Mouse (Mus musculus): ENCODE measurements at regions not wholly inside any gene's neighbourhood (a gene's known extent, or its start where the extent isn't known, plus 50 kb on each side); places are given as distances from the start of the nearest gene placed in this dataset.

DNA sequence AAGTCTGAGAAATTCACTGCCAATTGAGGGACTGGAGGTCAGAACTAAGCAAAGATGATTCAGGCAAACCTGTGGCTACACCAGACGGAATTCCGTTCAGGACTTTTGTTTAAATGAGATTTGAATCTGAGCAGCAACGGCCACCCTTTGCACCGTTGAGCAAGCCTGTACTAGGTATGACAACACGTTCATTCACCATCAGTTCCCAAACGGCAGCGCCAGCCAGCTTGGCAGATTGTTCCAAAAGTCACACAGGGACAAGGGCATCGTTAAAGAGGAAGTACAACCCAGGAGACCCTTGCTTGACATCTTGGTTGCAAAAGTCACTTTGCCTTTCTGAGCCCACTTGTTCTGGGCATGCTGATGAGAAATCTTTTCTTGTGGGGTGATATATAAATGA is 233.5 kb downstream of the Foxo1 start:
- Histone ChIP-seq H3K9me3 (ENCODE audit: control insufficient read depth, low read length) (no peaks in the 10 kb centered on the region), H3K4me3 (ENCODE audit: low read length) (no peak overlapping the region), H3K9ac (ENCODE audit: low read depth, low read length) (no peak overlapping the region), H3K4me2 (replicated peaks; ENCODE audit: low read depth, low read length) (no peak overlapping the region), H3K27ac (ENCODE audit: low read depth, low read length) (no peak overlapping the region), H3K4me1 (ENCODE audit: control insufficient read depth, insufficient read depth, low read length) (no peaks in the 10 kb centered on the region), H3K36me3 (ENCODE audit: control insufficient read depth, insufficient read depth, low read length) (no peaks in the 10 kb centered on the region), H3K27me3 (ENCODE audit: control insufficient read depth, insufficient read depth, low read length) (no peaks in the 10 kb centered on the region)
- 91% methylated on average over 8 of the region's 8 CpGs for WGBS
- no peak for ATAC-seq (ENCODE audit: low FRiP score, low TSS enrichment)

DNA sequence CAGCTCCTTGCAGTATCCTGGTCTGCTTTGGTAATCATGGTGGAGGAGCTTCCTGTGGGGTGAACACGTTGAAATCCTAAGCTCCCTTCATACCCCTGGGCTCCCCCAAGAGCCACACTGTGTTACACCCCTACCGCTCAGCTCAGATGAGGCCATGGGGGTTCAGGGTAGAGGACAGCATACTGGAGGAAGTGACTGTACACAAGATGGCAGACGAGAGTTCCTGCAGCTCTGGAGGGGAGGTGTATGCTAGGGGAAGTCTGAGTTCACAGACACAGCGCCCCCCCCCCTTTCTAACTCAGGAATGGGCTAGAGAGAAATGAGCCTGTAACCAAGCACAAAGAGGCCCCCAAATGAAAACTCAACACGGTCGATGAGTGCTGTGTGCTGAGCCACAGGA is 231.9 kb downstream of the Foxo1 start:
- no peak overlapping the region for H3K27ac ChIP-seq (ENCODE audit: low read depth, low read length)
- no peaks in the 10 kb centered on the region for H3K36me3 ChIP-seq (ENCODE audit: control insufficient read depth, insufficient read depth, low read length)
- no peaks in the 10 kb centered on the region for H3K27me3 ChIP-seq (ENCODE audit: control insufficient read depth, insufficient read depth, low read length)
- no peaks in the 10 kb centered on the region for H3K9me3 ChIP-seq (ENCODE audit: control insufficient read depth, low read length)
- no peaks in the 10 kb centered on the region for H3K4me1 ChIP-seq (ENCODE audit: control insufficient read depth, insufficient read depth, low read length)
- no peak overlapping the region for H3K4me2 ChIP-seq (replicated peaks; ENCODE audit: low read depth, low read length)
- H3K4me3 ChIP-seq (ENCODE audit: low read length), result no peak overlapping the region
- ATAC-seq (ENCODE audit: low FRiP score, low TSS enrichment), result no peak
- no peak overlapping the region for H3K9ac ChIP-seq (ENCODE audit: low read depth, low read length)
- WGBS, result 82% methylated on average over 6 of the region's 6 CpGs

DNA sequence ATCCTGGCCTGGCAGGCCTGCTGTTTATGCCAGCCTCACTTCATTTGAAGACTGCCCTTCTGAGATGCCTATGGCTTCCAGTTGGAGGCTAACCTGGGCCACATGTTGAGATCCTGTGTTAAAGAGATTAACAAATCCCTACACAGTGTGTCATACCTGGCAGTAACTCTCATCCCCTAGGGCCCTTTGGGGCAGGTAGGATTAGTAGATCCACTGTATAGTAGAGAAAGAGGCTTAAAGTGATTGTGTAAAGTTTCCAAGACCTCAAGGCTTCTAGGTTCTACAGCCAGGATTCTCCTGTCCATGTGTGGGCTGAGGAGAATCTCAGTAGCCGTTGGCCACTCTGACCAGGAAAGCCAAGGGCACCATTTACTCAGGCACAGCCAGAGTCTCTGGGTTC is 231.4 kb downstream of the Foxo1 start:
- Histone ChIP-seq H3K4me2 (replicated peaks; ENCODE audit: low read depth, low read length) (no peak overlapping the region), H3K9me3 (ENCODE audit: control insufficient read depth, low read length) (no peaks in the 10 kb centered on the region), H3K9ac (ENCODE audit: low read depth, low read length) (no peak overlapping the region), H3K27me3 (ENCODE audit: control insufficient read depth, insufficient read depth, low read length) (no peaks in the 10 kb centered on the region), H3K4me1 (ENCODE audit: control insufficient read depth, insufficient read depth, low read length) (no peaks in the 10 kb centered on the region), H3K27ac (ENCODE audit: low read depth, low read length) (no peak overlapping the region), H3K4me3 (ENCODE audit: low read length) (no peak overlapping the region), H3K36me3 (ENCODE audit: control insufficient read depth, insufficient read depth, low read length) (no peaks in the 10 kb centered on the region)
- no peak for ATAC-seq (ENCODE audit: low FRiP score, low TSS enrichment)
- 90% methylated on average over 1 of the region's 1 CpGs for WGBS

DNA sequence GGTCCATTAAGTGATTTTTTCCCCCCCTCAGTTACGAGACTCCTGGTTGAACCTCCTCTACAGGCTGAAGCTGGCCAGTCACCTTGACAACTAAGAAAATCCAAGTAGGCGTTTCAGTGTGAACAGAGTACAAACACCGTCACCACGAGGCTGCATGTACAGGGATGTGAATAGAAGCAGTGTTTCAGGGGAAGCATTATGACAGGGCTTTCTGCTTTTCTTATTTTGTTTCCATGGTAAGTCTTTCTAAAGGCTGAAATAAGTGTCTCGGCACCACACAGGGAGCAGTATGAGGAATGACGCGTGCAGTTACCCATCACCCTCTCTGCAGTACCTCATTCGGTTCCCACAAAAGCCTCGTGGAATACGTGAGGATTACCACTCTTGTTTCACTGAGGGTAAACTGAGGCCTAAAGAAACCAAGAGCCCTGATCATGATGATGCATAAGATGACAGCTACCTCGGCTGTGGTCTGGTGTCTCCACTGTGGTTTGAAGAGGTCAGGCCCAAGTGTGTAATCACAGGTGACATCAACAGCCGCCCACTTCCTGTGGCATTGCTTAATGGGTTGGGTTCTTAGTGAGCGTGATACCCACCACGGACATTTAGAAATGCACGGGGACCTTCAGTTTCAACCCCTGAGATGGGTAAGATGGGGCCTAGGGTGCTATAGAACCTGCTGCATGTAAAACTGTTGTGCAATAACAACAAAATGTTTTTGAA is 230.5 kb downstream of the Foxo1 start:
- Histone ChIP-seq H3K36me3 (ENCODE audit: control insufficient read depth, insufficient read depth, low read length) (no peaks in the 10 kb centered on the region), H3K27ac (ENCODE audit: low read depth, low read length) (no peak overlapping the region), H3K4me1 (ENCODE audit: control insufficient read depth, insufficient read depth, low read length) (no peaks in the 10 kb centered on the region), H3K4me3 (ENCODE audit: low read length) (no peak overlapping the region), H3K9me3 (ENCODE audit: control insufficient read depth, low read length) (no peaks in the 10 kb centered on the region), H3K9ac (ENCODE audit: low read depth, low read length) (no peak overlapping the region), H3K27me3 (ENCODE audit: control insufficient read depth, insufficient read depth, low read length) (no peaks in the 10 kb centered on the region), H3K4me2 (replicated peaks; ENCODE audit: low read depth, low read length) (no peak overlapping the region)
- no peak for ATAC-seq (ENCODE audit: low FRiP score, low TSS enrichment)
- 92% methylated on average over 15 of the region's 15 CpGs for WGBS

DNA sequence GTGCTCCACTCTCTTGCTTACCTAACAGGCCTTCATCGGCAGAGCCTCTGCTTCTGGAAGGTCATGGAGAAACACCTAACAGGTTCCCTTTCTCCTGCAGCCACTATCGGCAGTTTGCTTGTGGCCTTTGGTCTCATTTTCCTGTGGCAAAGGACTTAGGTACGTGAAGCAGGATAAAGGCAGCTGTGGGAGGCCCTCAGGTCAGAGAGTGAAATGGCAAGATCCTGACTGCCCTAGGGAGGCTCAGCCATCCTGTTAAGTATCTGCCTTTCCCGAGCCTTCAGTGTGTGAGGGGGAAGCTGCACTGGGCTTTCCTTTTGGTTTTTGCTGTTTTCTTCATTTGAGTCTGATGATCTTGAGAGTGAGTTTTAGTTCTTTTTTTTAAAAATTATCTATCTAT is 228.8 kb downstream of the Foxo1 start:
- 71% methylated on average over 4 of the region's 4 CpGs for WGBS
- no peak for ATAC-seq (ENCODE audit: low FRiP score, low TSS enrichment)
- Histone ChIP-seq H3K4me3 (ENCODE audit: low read length) (no peak overlapping the region), H3K4me1 (ENCODE audit: control insufficient read depth, insufficient read depth, low read length) (no peaks in the 10 kb centered on the region), H3K27me3 (ENCODE audit: control insufficient read depth, insufficient read depth, low read length) (no peaks in the 10 kb centered on the region), H3K27ac (ENCODE audit: low read depth, low read length) (no peak overlapping the region), H3K9ac (ENCODE audit: low read depth, low read length) (no peak overlapping the region), H3K36me3 (ENCODE audit: control insufficient read depth, insufficient read depth, low read length) (no peaks in the 10 kb centered on the region), H3K9me3 (ENCODE audit: control insufficient read depth, low read length) (no peaks in the 10 kb centered on the region), H3K4me2 (replicated peaks; ENCODE audit: low read depth, low read length) (no peak overlapping the region)

DNA sequence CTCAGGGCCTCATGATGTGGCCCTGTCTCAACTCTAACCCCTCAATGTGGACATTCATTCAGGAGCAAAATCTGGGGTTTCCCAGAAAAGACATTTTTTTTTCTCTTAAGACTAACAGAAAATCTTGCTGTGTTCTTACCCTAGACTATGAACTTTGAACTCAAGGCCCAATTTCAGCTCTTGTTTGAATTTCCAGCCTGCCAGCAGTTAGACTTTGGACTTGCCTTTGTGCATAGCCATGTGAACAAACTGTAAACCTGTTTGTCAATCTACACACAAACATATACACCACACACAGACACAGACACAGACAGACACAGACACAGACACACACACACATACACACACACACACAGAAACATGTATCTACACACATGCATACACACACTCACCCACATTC is 227.3 kb downstream of the Foxo1 start:
- Histone ChIP-seq H3K4me3 (ENCODE audit: low read length) (no peak overlapping the region), H3K27ac (ENCODE audit: low read depth, low read length) (no peak overlapping the region), H3K9me3 (ENCODE audit: control insufficient read depth, low read length) (no peaks in the 10 kb centered on the region), H3K9ac (ENCODE audit: low read depth, low read length) (no peak overlapping the region), H3K27me3 (ENCODE audit: control insufficient read depth, insufficient read depth, low read length) (no peaks in the 10 kb centered on the region), H3K4me2 (replicated peaks; ENCODE audit: low read depth, low read length) (no peak overlapping the region), H3K4me1 (ENCODE audit: control insufficient read depth, insufficient read depth, low read length) (no peaks in the 10 kb centered on the region), H3K36me3 (ENCODE audit: control insufficient read depth, insufficient read depth, low read length) (no peaks in the 10 kb centered on the region)
- no peak for ATAC-seq (ENCODE audit: low FRiP score, low TSS enrichment)

DNA sequence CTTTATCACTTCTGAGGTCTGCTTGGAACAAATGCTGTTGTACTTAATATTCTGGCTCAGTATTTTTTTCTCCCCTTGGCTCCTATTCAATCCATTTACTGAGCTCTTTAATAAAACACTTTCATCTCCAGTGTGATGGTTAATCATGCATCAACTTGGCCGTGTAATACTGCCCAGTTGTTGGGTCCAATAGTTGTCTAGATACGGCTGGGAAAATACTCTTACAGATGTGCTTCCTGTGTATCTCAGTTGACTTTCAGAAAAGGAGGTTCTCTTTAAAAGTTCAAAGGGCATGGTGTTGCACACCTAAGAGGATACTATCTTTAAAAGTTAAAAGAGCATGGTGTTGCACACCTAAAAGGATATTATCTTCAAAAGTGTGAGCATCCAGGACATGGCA is 226.8 kb downstream of the Foxo1 start:
- Histone ChIP-seq H3K4me3 (ENCODE audit: low read length) (no peak overlapping the region), H3K27me3 (ENCODE audit: control insufficient read depth, insufficient read depth, low read length) (no peaks in the 10 kb centered on the region), H3K9me3 (ENCODE audit: control insufficient read depth, low read length) (no peaks in the 10 kb centered on the region), H3K4me1 (ENCODE audit: control insufficient read depth, insufficient read depth, low read length) (no peaks in the 10 kb centered on the region), H3K27ac (ENCODE audit: low read depth, low read length) (no peak overlapping the region), H3K4me2 (replicated peaks; ENCODE audit: low read depth, low read length) (no peak overlapping the region), H3K9ac (ENCODE audit: low read depth, low read length) (no peak overlapping the region), H3K36me3 (ENCODE audit: control insufficient read depth, insufficient read depth, low read length) (no peaks in the 10 kb centered on the region)
- no peak for ATAC-seq (ENCODE audit: low FRiP score, low TSS enrichment)
- WGBS, result 49% methylated on average over 2 of the region's 2 CpGs

DNA sequence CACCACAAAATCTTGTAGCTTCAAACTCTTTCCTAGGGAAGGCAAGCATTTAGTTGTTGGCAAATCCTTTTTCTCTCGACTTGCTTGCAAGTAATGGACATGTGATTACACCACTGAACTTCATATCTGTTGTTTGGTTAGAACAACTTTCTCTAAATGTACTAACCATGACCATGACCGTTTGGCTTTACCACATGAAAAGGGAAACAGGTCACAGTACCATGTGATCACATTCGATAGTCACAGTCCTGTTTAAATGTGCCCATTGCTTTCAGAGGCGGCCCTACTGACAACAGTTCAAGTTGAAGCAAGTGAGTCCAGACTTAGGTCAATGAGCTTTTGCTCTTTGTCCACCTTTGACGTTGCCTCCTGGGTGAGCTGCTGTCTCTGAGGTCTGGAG is 211.1 kb downstream of the Foxo1 start:
- no peaks in the 10 kb centered on the region for H3K9me3 ChIP-seq (ENCODE audit: control insufficient read depth, low read length)
- H3K4me1 ChIP-seq (ENCODE audit: control insufficient read depth, insufficient read depth, low read length), result no peaks in the 10 kb centered on the region
- no peaks in the 10 kb centered on the region for H3K36me3 ChIP-seq (ENCODE audit: control insufficient read depth, insufficient read depth, low read length)
- H3K9ac ChIP-seq (ENCODE audit: low read depth, low read length), result no peak overlapping the region
- ATAC-seq (ENCODE audit: low FRiP score, low TSS enrichment), result no peak
- H3K4me2 ChIP-seq (replicated peaks; ENCODE audit: low read depth, low read length), result no peak overlapping the region
- no peak overlapping the region for H3K27ac ChIP-seq (ENCODE audit: low read depth, low read length)
- no peak overlapping the region for H3K4me3 ChIP-seq (ENCODE audit: low read length)
- no peaks in the 10 kb centered on the region for H3K27me3 ChIP-seq (ENCODE audit: control insufficient read depth, insufficient read depth, low read length)
- WGBS, result 85% methylated on average over 5 of the region's 5 CpGs

DNA sequence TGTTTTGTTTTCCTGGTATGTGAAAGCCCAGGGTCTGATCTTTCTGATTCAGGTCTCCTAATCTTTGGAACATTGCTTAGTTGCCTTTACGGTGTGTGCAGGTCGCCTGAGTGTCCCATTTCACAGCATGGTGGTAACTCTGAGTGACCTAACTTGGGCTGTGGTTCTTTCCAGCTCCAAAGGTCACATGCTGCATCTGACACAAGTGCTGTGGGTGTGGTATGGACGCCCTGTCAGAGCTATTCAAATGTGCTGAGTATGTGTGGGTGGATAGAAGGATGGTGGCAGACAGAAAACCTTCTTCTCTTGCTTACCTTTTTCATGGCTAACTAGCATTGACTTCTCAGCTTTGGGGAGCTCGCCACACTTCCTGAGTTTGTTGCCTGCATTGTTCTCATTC is 201.8 kb downstream of the Foxo1 start:
- ATAC-seq (ENCODE audit: low FRiP score, low TSS enrichment), result no peak
- WGBS, result 83% methylated on average over 4 of the region's 4 CpGs
- no peak overlapping the region for H3K9ac ChIP-seq (ENCODE audit: low read depth, low read length)

More for the DNA sequence above, 201.8 kb downstream of the Foxo1 start:
- Histone ChIP-seq H3K9me3 (ENCODE audit: control insufficient read depth, low read length) (peaks cover 10% of the 10 kb centered on the region), H3K4me1 (ENCODE audit: control insufficient read depth, insufficient read depth, low read length) (0 out of 2 replicates have a peak, but pooled peaks cover 2% of the 10 kb centered on the region), H3K36me3 (ENCODE audit: control insufficient read depth, insufficient read depth, low read length) (no peaks in the 10 kb centered on the region), H3K4me3 (ENCODE audit: low read length) (no peak overlapping the region), H3K27ac (ENCODE audit: low read depth, low read length) (no peak overlapping the region), H3K27me3 (ENCODE audit: control insufficient read depth, insufficient read depth, low read length) (no peaks in the 10 kb centered on the region), H3K4me2 (replicated peaks; ENCODE audit: low read depth, low read length) (no peak overlapping the region)
